In genomic region chr10:82986251-82986992, GRCm38 (mm10) we compare ENCODE assay signal across 7 mouse cellular contexts. TPM values are rescaled to one million over a fixed set of nuclear protein-coding genes. Genes with fewer than 3 reads are reported as not detected.
A peak's percentile ranks its signal among the peaks of the same experiment; 100 is the strongest.
DNase-seq lines count a peak whose midpoint lies in the region; ATAC-seq and TF ChIP-seq lines count a peak whose summit lies in the region.

No protein-coding gene starts in this region.

- 2% methylated on average over 21 of the region's 21 CpGs for WGBS in bone marrow, adult 2 months
- 2% methylated on average over 21 of the region's 21 CpGs for WGBS in forebrain, postnatal 0 days
- 4% methylated on average over 21 of the region's 21 CpGs for WGBS in limb, embryonic 14.5 days
- WGBS in neural tube, embryonic 15.5 days = 2% methylated on average over 21 of the region's 21 CpGs

- no peaks in the 10 kb centered on the region for H3K36me3 ChIP-seq in forebrain, postnatal 0 days (ENCODE audit: insufficient read depth)
- H3K36me3 ChIP-seq in limb, embryonic 14.5 days (ENCODE audit: control insufficient read depth, insufficient read depth, low read length) = no peaks in the 10 kb centered on the region
- no peaks in the 10 kb centered on the region for H3K36me3 ChIP-seq in neural tube, embryonic 15.5 days

- H3K9me3 ChIP-seq in forebrain, postnatal 0 days (ENCODE audit: low read length) = no peaks in the 10 kb centered on the region
- H3K9me3 ChIP-seq in limb, embryonic 14.5 days (ENCODE audit: control insufficient read depth, low read length) = no peaks in the 10 kb centered on the region
- no peaks in the 10 kb centered on the region for H3K9me3 ChIP-seq in neural tube, embryonic 15.5 days (replicated peaks)

- TF ChIP-seq POLR2A in bone marrow, adult 2 months (IDR thresholded peaks at IDR 0.05; ENCODE audit: borderline replicate concordance, control insufficient read depth, low read depth, low read length) = no peak
- TF ChIP-seq POLR2A in limb, embryonic 14.5 days (IDR thresholded peaks at IDR 0.05; ENCODE audit: borderline replicate concordance, extremely low read depth, insufficient read depth, insufficient read length) = no peak

- peak overlapping the region; percentile 97 for H3K27ac ChIP-seq in bone marrow, adult 2 months (ENCODE audit: control insufficient read depth, insufficient read depth, low read depth, low read length, poor library complexity)
- peak overlapping the region; percentile 62; the same call in 1 of the 2 replicates for H3K27ac ChIP-seq in forebrain, postnatal 0 days (ENCODE audit: low read depth, low read length)
- peak overlapping the region; percentile 86 for H3K27ac ChIP-seq in limb, embryonic 14.5 days (replicated peaks; ENCODE audit: low read depth, low read length)
- H3K27ac ChIP-seq in neural tube, embryonic 15.5 days (replicated peaks) = peak overlapping the region; percentile 92

- DNase-seq in ovary, postnatal 36 days (ENCODE audit: low spot score) = peak; percentile 23
- no peak for DNase-seq in ovary, postnatal 10 days (ENCODE audit: low spot score)
- peak; percentile 29 for DNase-seq in forebrain, postnatal 0 days
- no peak for DNase-seq in limb, embryonic 14.5 days (ENCODE audit: low spot score)
- DNase-seq in gastrocnemius, postnatal 10 days = no peak

- peak overlapping the region; percentile 93 for H3K4me2 ChIP-seq in forebrain, postnatal 0 days (ENCODE audit: low read depth)
- H3K4me2 ChIP-seq in limb, embryonic 14.5 days (replicated peaks; ENCODE audit: low read depth, low read length, severe bottlenecking) = peak overlapping the region; percentile 62
- H3K4me2 ChIP-seq in neural tube, embryonic 15.5 days = peak overlapping the region; percentile 93

- H3K27me3 ChIP-seq in forebrain, postnatal 0 days (ENCODE audit: insufficient read depth, low read length) = no peaks in the 10 kb centered on the region
- 0 out of 2 replicates have a peak, but pooled peaks cover 4% of the 10 kb centered on the region for H3K27me3 ChIP-seq in limb, embryonic 14.5 days (ENCODE audit: control insufficient read depth, insufficient read depth, low read length)
- H3K27me3 ChIP-seq in neural tube, embryonic 15.5 days (replicated peaks) = 0 out of 2 replicates have a peak, but pooled peaks cover 9% of the 10 kb centered on the region

- peak overlapping the region; percentile 89 for H3K4me3 ChIP-seq in bone marrow, adult 2 months (replicated peaks; ENCODE audit: control insufficient read depth, low read depth, low read length)
- H3K4me3 ChIP-seq in forebrain, postnatal 0 days (ENCODE audit: low read depth, low read length) = peak overlapping the region; percentile 60
- H3K4me3 ChIP-seq in limb, embryonic 14.5 days (replicated peaks; ENCODE audit: low read length) = peak overlapping the region; percentile 77
- H3K4me3 ChIP-seq in neural tube, embryonic 15.5 days (replicated peaks) = peak overlapping the region; percentile 86

- peaks cover 7% of the 10 kb centered on the region for H3K4me1 ChIP-seq in bone marrow, adult 2 months (ENCODE audit: control insufficient read depth, insufficient read depth, low read length)
- 0 out of 2 replicates have a peak, but pooled peaks cover 2% of the 10 kb centered on the region for H3K4me1 ChIP-seq in forebrain, postnatal 0 days (ENCODE audit: insufficient read depth)
- H3K4me1 ChIP-seq in limb, embryonic 14.5 days (ENCODE audit: control insufficient read depth, insufficient read depth, low read length) = 0 out of 2 replicates have a peak, but pooled peaks cover 16% of the 10 kb centered on the region
- peaks cover 56% of the 10 kb centered on the region for H3K4me1 ChIP-seq in neural tube, embryonic 15.5 days

- TF ChIP-seq CTCF in bone marrow, adult 2 months (IDR thresholded peaks at IDR 0.05; ENCODE audit: control insufficient read depth, insufficient read depth, low read length) = no peak
- no peak for TF ChIP-seq CTCF in forebrain, postnatal 0 days (IDR thresholded peaks at IDR 0.05; ENCODE audit: low read depth)

- ATAC-seq in forebrain, postnatal 0 days = peak; percentile 28
- no peak for ATAC-seq in limb, embryonic 14.5 days (ENCODE audit: low FRiP score, low read depth)
- peak; percentile 39 for ATAC-seq in neural tube, embryonic 15.5 days (ENCODE audit: low FRiP score)

- peak overlapping the region; percentile 66 for H3K9ac ChIP-seq in forebrain, postnatal 0 days
- H3K9ac ChIP-seq in limb, embryonic 14.5 days (ENCODE audit: low read depth, low read length, severe bottlenecking) = peak overlapping the region; percentile 78
- peak overlapping the region; percentile 83 for H3K9ac ChIP-seq in neural tube, embryonic 15.5 days (replicated peaks)

RNA-seq across cellular contexts. Expression of gene Chst11, which starts 1.1 kb away (rescaled TPM):
- 5.3 and 6.4 TPM in 2 replicates for polyA plus RNA-seq in bone marrow, adult 2 months (2011; ENCODE audit: insufficient read depth, insufficient read length, low replicate concordance, missing spikeins)
- 15.7 and 20.8 TPM in 2 replicates for total RNA-seq in forebrain, postnatal 0 days (2014; rRNA removed)
- 2.2 and 2.9 TPM in 2 replicates for polyA plus RNA-seq in forebrain, postnatal 0 days (2015; fragmentation: Nextera tagmentation; extraction: Ambion mirVana)
- 27.6 and 38.4 TPM in 2 replicates for polyA plus RNA-seq in limb, embryonic 14.5 days (2012; rRNA removed)
- polyA plus RNA-seq in limb, embryonic 14.5 days (2014; fragmentation: Nextera tagmentation; extraction: Ambion mirVana) = 5.2 and 5.9 TPM in 2 replicates
- 4.1 and 4.4 TPM in 2 replicates for polyA plus RNA-seq in neural tube, embryonic 15.5 days (2015; fragmentation: Nextera tagmentation; extraction: Ambion mirVana)
- 1 to 10 TPM; 1.3 to 3.3 TPM for total RNA-seq in gastrocnemius, postnatal 10 days (2021)

Comparison
In these comparisons a context has a peak if more than half of its experiments do, and no peak if none do; other contexts are left out.
1. DNase-seq: peak in ovary, postnatal 36 days (single experiment) and forebrain, postnatal 0 days (single experiment); none in ovary, postnatal 10 days (single experiment), limb, embryonic 14.5 days (single experiment) and gastrocnemius, postnatal 10 days (single experiment).
2. Peak in every context shown above with its lines, with median percentiles within 50 percentile points of each other: H3K27ac ChIP-seq, H3K4me3 ChIP-seq, H3K4me2 ChIP-seq and H3K9ac ChIP-seq.